Mouse (Mus musculus): ENCODE measurements around the gene Map3k3.
A peak's percentile ranks its signal among the peaks of the same experiment; 100 is the strongest.

The Map3k3 gene

GRCm38 (mm10) chr11:106158081-106158929 lies 73.9 kb downstream of the Map3k3 start:
- no peak for DNase-seq (ENCODE audit: low spot score)

GRCm38 (mm10) chr11:106158930-106159215 lies 74.5 kb downstream of the Map3k3 start:
- DNase-seq (ENCODE audit: low spot score): no peak

- no peak for DNase-seq (ENCODE audit: low spot score)
These were observed 75.0 kb downstream of the Map3k3 start for GRCm38 (mm10) chr11:106159216-106159920.

GRCm38 (mm10) chr11:106159921-106160840 lies 75.8 kb downstream of the Map3k3 start:
- no peak for DNase-seq (ENCODE audit: low spot score)

- no peak for DNase-seq (ENCODE audit: low spot score)
These were observed 76.7 kb downstream of the Map3k3 start, which contains the start of the genes Gm10840 and Limd2 for GRCm38 (mm10) chr11:106160841-106161721. Gene Gm10840 (plus strand): TSS chr11:106160850. Gene Limd2 (minus strand): TSS chr11:106160860.

GRCm38 (mm10) chr11:106162237-106162636 lies 77.8 kb downstream of the Map3k3 start:
- no peak for DNase-seq (ENCODE audit: low spot score)

GRCm38 (mm10) chr11:106163546-106163945 lies 79.1 kb downstream of the Map3k3 start:
- no peak for DNase-seq (ENCODE audit: low spot score)

GRCm38 (mm10) chr11:106164601-106165180 lies 80.3 kb downstream of the Map3k3 start:
- no peak for DNase-seq (ENCODE audit: low spot score)

- no peak for DNase-seq (ENCODE audit: low spot score)
These were observed 83.0 kb downstream of the Map3k3 start for GRCm38 (mm10) chr11:106167435-106167834.

GRCm38 (mm10) chr11:106170807-106171206 lies 86.4 kb downstream of the Map3k3 start:
- no peak for DNase-seq (ENCODE audit: low spot score)

GRCm38 (mm10) chr11:106173228-106173627 lies 88.8 kb downstream of the Map3k3 start:
- no peak for DNase-seq (ENCODE audit: low spot score)

- DNase-seq (ENCODE audit: low spot score): no peak
These were observed 90.0 kb downstream of the Map3k3 start for GRCm38 (mm10) chr11:106174372-106174771.

- DNase-seq (ENCODE audit: low spot score): no peak
These were observed 90.7 kb downstream of the Map3k3 start for GRCm38 (mm10) chr11:106175081-106175480.

- DNase-seq (ENCODE audit: low spot score): no peak
These were observed 92.0 kb downstream of the Map3k3 start for GRCm38 (mm10) chr11:106176372-106176771.

GRCm38 (mm10) chr11:106178036-106178782 lies 93.8 kb downstream of the Map3k3 start:
- DNase-seq (ENCODE audit: low spot score): peak; percentile 36

GRCm38 (mm10) chr11:106179711-106180448 lies 95.5 kb downstream of the Map3k3 start:
- DNase-seq (ENCODE audit: low spot score): no peak

GRCm38 (mm10) chr11:106180449-106180801 lies 96.0 kb downstream of the Map3k3 start:
- DNase-seq (ENCODE audit: low spot score): no peak

- DNase-seq (ENCODE audit: low spot score): no peak
These were observed 102.9 kb downstream of the Map3k3 start for GRCm38 (mm10) chr11:106187326-106187725.

- no peak for DNase-seq (ENCODE audit: low spot score)
These were observed 107.3 kb downstream of the Map3k3 start for GRCm38 (mm10) chr11:106191716-106192115.
